Mouse (Mus musculus) embryonic fibroblast, embryonic 13.5 days (primary cell): ENCODE results near the gene Dtd1. TPM values are rescaled to one million over a fixed set of nuclear protein-coding genes. Genes with fewer than 3 reads are reported as not detected.

Experiments used
- H3K27ac ChIP-seq: 2 replicates; pipeline ENCODE4 v1.5.1; 2012; ENCODE audit warnings: low read length, control low read depth, inconsistent platforms; ENCODE audit not compliant: insufficient read depth
- H3K4me1 ChIP-seq: 2 replicates; pipeline ENCODE4 v1.6.1; 2011; ENCODE audit warnings: low read length; ENCODE audit not compliant: control insufficient read depth, insufficient read depth
- H3K4me3 ChIP-seq: 2 replicates; pipeline ENCODE4 v1.5.1; 2011; ENCODE audit warnings: mild to moderate bottlenecking, control low read depth, low read length; ENCODE audit not compliant: insufficient read depth
- CTCF ChIP-seq: IDR thresholded peaks from 2 replicates; pipeline ENCODE4 v1.5.1; 2011; ENCODE audit warnings: mild to moderate bottlenecking, control low read depth, low read length, moderate library complexity, borderline replicate concordance; ENCODE audit not compliant: insufficient read depth
- POLR2A ChIP-seq: IDR thresholded peaks from 2 replicates; pipeline ENCODE4 v1.6.1; 2011; ENCODE audit warnings: low read depth, mild to moderate bottlenecking, control low read depth, low read length, moderate library complexity
- polyA plus RNA-seq: library from polyadenylated mRNA; stranded (reverse); fragments of >200 nt; gene quantifications from 2 replicates; pipeline ENCODE4 v1.2.4, GENCODE M21; 2011; ENCODE audit warnings: low read depth; ENCODE audit not compliant: missing spikeins, insufficient read length

Dtd1 gene
- polyA plus RNA-seq, 1 experiment = 14.9 TPM

DNA sequence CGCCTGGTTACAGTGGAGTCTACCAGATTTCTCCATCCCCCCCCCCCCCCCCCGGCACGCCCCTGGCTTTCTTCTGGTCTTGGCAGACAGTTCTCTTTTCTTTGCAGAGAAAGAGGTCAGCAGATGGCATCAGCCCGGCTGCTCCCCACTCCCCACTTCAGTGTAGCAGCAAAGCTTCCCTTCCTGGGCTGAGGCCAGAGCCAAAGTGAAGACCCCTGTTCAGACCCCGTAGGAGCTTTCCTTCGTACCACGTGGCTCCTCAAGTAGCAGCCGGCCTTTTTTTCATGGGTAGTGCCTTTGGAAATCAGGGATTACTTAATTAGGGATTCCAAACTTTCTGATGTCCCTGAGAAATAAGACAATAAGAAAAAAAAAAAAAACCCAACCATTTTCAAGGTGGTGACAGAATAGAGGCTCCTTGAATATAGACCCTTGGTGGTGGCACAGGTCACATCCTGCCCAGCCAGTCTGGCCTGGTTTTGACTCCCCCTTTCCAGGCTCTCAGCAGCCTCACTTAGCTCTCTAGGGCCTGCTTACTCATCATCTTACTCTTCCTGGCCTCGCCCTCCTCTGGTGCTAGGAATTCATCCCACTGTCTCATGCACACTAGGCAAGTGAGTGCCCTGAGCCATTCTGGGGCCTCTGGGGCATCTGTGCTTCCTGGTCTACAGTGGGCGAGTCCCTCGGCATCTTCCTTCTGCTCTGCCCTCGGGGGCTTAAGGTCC is 38.1 kb downstream of the Dtd1 start:
- no peak for TF ChIP-seq POLR2A
- no peak for TF ChIP-seq CTCF
- no peak overlapping the region for H3K4me3 ChIP-seq
- no peak overlapping the region for H3K27ac ChIP-seq
- H3K4me1 ChIP-seq = no peaks in the 10 kb centered on the region

GRCm38 (mm10) chr2:144638719-144639118 is 39.0 kb downstream of the Dtd1 start:
- no peaks in the 10 kb centered on the region for H3K4me1 ChIP-seq
- H3K4me3 ChIP-seq = no peak overlapping the region
- no peak for TF ChIP-seq POLR2A
- TF ChIP-seq CTCF = peak; percentile 64; the same call in 1 of the 2 replicates
- no peak overlapping the region for H3K27ac ChIP-seq

DNA sequence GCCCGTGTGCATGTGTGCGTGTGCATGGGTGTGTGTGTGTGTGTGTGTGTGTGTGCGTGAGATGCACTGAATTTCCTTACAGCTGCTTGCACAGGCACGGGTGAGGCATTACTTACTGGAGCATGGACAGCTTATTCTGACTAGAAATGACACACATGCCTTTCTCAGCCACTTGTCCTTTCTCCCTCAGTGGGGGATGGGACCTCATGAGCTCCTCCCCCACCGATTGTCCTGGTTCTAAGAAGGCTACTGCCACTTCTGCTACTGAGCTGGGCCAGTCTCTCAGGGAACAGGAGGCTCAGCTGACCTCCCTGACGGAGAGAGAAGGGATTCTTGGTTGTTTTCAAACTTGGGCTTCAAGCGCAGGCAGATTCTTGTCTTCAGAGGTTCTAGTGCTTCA is 40.4 kb downstream of the Dtd1 start:
- no peak overlapping the region for H3K4me3 ChIP-seq
- no peaks in the 10 kb centered on the region for H3K4me1 ChIP-seq
- H3K27ac ChIP-seq = no peak overlapping the region
- no peak for TF ChIP-seq CTCF
- TF ChIP-seq POLR2A = no peak

GRCm38 (mm10) chr2:144641991-144642390 is 42.3 kb downstream of the Dtd1 start:
- Histone ChIP-seq H3K4me3 (no peak overlapping the region), H3K4me1 (no peaks in the 10 kb centered on the region), H3K27ac (no peak overlapping the region)
- TF ChIP-seq CTCF (no peak), POLR2A (no peak)

DNA sequence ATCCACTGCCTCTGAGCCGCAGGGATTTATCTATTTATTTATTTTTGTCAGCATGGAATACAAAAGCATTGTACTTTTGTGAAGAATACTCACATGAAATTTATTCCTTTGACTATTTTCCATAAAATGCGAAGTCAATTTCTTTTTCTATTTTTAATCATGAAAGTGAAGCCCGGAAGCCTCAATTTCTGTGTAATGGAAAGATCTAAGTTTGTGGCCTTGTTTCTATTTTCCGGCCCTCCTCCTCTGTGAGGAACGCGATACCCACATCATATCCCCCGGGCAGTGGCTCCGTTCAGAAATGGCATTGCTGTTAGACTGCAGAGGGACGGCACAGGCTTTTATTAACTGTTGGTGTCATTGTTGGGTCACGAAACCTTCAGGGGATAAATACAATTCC is 46.7 kb downstream of the Dtd1 start:
- no peaks in the 10 kb centered on the region for H3K4me1 ChIP-seq
- TF ChIP-seq POLR2A = no peak
- TF ChIP-seq CTCF = no peak
- no peak overlapping the region for H3K4me3 ChIP-seq
- H3K27ac ChIP-seq = no peak overlapping the region

GRCm38 (mm10) chr2:144647151-144647550 is 47.5 kb downstream of the Dtd1 start:
- TF ChIP-seq CTCF (no peak), POLR2A (no peak)
- Histone ChIP-seq H3K27ac (no peak overlapping the region), H3K4me3 (no peak overlapping the region), H3K4me1 (no peaks in the 10 kb centered on the region)

DNA sequence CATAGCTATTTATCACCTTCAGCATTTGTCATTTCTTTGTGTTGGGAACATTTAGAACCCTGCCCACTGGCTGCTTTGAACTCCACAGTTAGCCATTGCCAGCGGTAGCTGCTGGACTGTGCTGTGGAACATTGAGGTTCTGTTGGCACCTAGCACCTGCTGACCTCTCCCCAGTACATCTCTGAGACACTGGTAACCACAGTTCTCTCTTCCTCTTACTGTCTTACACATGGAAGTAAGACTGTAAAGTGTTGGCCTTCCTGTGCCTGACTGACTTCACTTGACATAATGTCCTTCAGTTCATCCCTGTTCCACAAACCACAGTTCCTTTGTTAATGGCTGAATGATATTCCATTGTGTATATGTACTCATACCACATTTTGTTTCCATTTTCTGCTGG is 50.3 kb downstream of the Dtd1 start:
- TF ChIP-seq CTCF (no peak), POLR2A (no peak)
- Histone ChIP-seq H3K4me1 (no peaks in the 10 kb centered on the region), H3K27ac (no peak overlapping the region)

GRCm38 (mm10) chr2:144652841-144653240 is 53.1 kb downstream of the Dtd1 start:
- no peak overlapping the region for H3K4me3 ChIP-seq
- TF ChIP-seq POLR2A (no peak), CTCF (no peak)
- H3K27ac ChIP-seq = no peak overlapping the region
- no peaks in the 10 kb centered on the region for H3K4me1 ChIP-seq

More for the DNA sequence above, 50.3 kb downstream of the Dtd1 start:
- no peak overlapping the region for H3K4me3 ChIP-seq

DNA sequence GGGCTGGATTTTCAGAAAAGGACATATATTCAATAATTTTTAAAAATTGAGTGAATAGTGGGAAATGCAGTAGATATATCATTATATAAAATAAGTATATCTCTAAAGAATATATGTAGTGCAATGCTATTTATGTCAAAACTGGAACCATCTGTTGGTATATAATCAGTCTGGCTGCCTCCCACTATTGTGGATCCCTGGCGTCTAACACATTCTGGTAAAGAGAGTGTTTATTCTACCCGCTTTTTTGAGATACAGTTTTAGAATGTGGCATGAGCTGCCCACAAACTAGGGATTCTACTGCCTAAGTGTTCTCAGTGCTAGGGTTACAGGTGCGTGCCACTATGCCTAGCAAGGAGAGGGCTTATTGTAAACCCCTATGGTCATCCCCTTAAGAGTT is 55.6 kb downstream of the Dtd1 start:
- H3K4me3 ChIP-seq = no peak overlapping the region
- no peak overlapping the region for H3K27ac ChIP-seq
- no peaks in the 10 kb centered on the region for H3K4me1 ChIP-seq
- no peak for TF ChIP-seq POLR2A
- no peak for TF ChIP-seq CTCF

- H3K27ac ChIP-seq = no peak overlapping the region
- H3K4me3 ChIP-seq = no peak overlapping the region
- 0 out of 2 replicates have a peak, but pooled peaks cover 2% of the 10 kb centered on the region for H3K4me1 ChIP-seq
- TF ChIP-seq POLR2A = no peak
Measured at GRCm38 (mm10) chr2:144668507-144668906, 68.8 kb downstream of the Dtd1 start.
